Mouse (Mus musculus): ENCODE measurements around the gene Mettl13. TPM values are rescaled to one million over a fixed set of nuclear protein-coding genes. Genes with fewer than 3 reads are reported as not detected.

Mettl13 gene
- polyA plus RNA-seq, 1 experiment from 2014 or later: 9.1 TPM

- WGBS: 60% methylated on average over 2 of the region's 2 CpGs
- Histone ChIP-seq H3K27ac (replicated peaks) (no peak overlapping the region), H3K9ac (ENCODE audit: low read length) (no peak overlapping the region), H3K9me3 (ENCODE audit: control insufficient read depth, low read length) (no peaks in the 10 kb centered on the region; the same call in 1 of the 2 replicates), H3K27me3 (ENCODE audit: control insufficient read depth, insufficient read depth, low read length) (no peaks in the 10 kb centered on the region), H3K4me3 (ENCODE audit: low read depth, low read length) (no peak overlapping the region), H3K4me1 (replicated peaks; ENCODE audit: control insufficient read depth, insufficient read depth) (no peaks in the 10 kb centered on the region), H3K36me3 (ENCODE audit: control insufficient read depth, insufficient read depth, low read length) (no peaks in the 10 kb centered on the region; the same call in 1 of the 2 replicates), H3K4me2 (replicated peaks; ENCODE audit: low read depth) (no peak overlapping the region)
- ATAC-seq (ENCODE audit: low FRiP score, low TSS enrichment): no peak
- TF ChIP-seq CTCF (IDR thresholded peaks at IDR 0.05; ENCODE audit: low read depth) (peak; percentile 52), EP300 (optimal IDR thresholded peaks at IDR 0.05) (no peak)
- no peak for DNase-seq (ENCODE audit: low spot score)
Observed at GRCm38 (mm10) chr1:162529651-162530050, 18.7 kb downstream of the Mettl13 start.

- no peaks in the 10 kb centered on the region for H3K36me3 ChIP-seq (ENCODE audit: control insufficient read depth, insufficient read depth, low read length)
- no peak overlapping the region for H3K9ac ChIP-seq (ENCODE audit: low read length)
- 80% methylated on average over 1 of the region's 1 CpGs for WGBS
- DNase-seq (ENCODE audit: low spot score): no peak
- H3K27me3 ChIP-seq (ENCODE audit: control insufficient read depth, insufficient read depth, low read length): no peaks in the 10 kb centered on the region
- ATAC-seq (ENCODE audit: low FRiP score, low TSS enrichment): no peak
- H3K4me2 ChIP-seq (replicated peaks; ENCODE audit: low read depth): no peak overlapping the region
- no peaks in the 10 kb centered on the region for H3K4me1 ChIP-seq (replicated peaks; ENCODE audit: control insufficient read depth, insufficient read depth)
- H3K27ac ChIP-seq (replicated peaks): no peak overlapping the region
- no peak for TF ChIP-seq CTCF (IDR thresholded peaks at IDR 0.05; ENCODE audit: low read depth)
- no peak overlapping the region for H3K4me3 ChIP-seq (ENCODE audit: low read depth, low read length)
- H3K9me3 ChIP-seq (ENCODE audit: control insufficient read depth, low read length): no peaks in the 10 kb centered on the region
Observed at GRCm38 (mm10) chr1:162515116-162515515, 33.2 kb downstream of the Mettl13 start.

- no peaks in the 10 kb centered on the region for H3K27me3 ChIP-seq (ENCODE audit: control insufficient read depth, insufficient read depth, low read length)
- no peak overlapping the region for H3K4me3 ChIP-seq (ENCODE audit: low read depth, low read length)
- H3K4me2 ChIP-seq (replicated peaks; ENCODE audit: low read depth): no peak overlapping the region
- TF ChIP-seq EP300 (optimal IDR thresholded peaks at IDR 0.05): no peak
- TF ChIP-seq CTCF (IDR thresholded peaks at IDR 0.05; ENCODE audit: low read depth): no peak
- no peak overlapping the region for H3K9ac ChIP-seq (ENCODE audit: low read length)
- no peak overlapping the region for H3K27ac ChIP-seq (replicated peaks)
- H3K36me3 ChIP-seq (ENCODE audit: control insufficient read depth, insufficient read depth, low read length): no peaks in the 10 kb centered on the region
- H3K4me1 ChIP-seq (replicated peaks; ENCODE audit: control insufficient read depth, insufficient read depth): no peaks in the 10 kb centered on the region
- ATAC-seq (ENCODE audit: low FRiP score, low TSS enrichment): no peak
- WGBS: 70% methylated on average over 2 of the region's 2 CpGs
- no peak for DNase-seq (ENCODE audit: low spot score)
- no peaks in the 10 kb centered on the region for H3K9me3 ChIP-seq (ENCODE audit: control insufficient read depth, low read length)
Observed at GRCm38 (mm10) chr1:162510013-162510356, 38.4 kb downstream of the Mettl13 start.

GRCm38 (mm10) chr1:162509329-162510012 lies 38.9 kb downstream of the Mettl13 start:
- no peak overlapping the region for H3K9ac ChIP-seq (ENCODE audit: low read length)
- no peaks in the 10 kb centered on the region for H3K27me3 ChIP-seq (ENCODE audit: control insufficient read depth, insufficient read depth, low read length)
- H3K4me3 ChIP-seq (ENCODE audit: low read depth, low read length): no peak overlapping the region
- H3K4me2 ChIP-seq (replicated peaks; ENCODE audit: low read depth): no peak overlapping the region
- no peak overlapping the region for H3K27ac ChIP-seq (replicated peaks)
- 32% methylated on average over 12 of the region's 12 CpGs for WGBS
- DNase-seq (ENCODE audit: low spot score) (peak; percentile 28), ATAC-seq (ENCODE audit: low FRiP score, low TSS enrichment) (peak; percentile 87; the same call in 1 of the 2 replicates)
- TF ChIP-seq CTCF (IDR thresholded peaks at IDR 0.05; ENCODE audit: low read depth) (no peak), EP300 (optimal IDR thresholded peaks at IDR 0.05) (no peak)
- no peaks in the 10 kb centered on the region for H3K9me3 ChIP-seq (ENCODE audit: control insufficient read depth, low read length)
- H3K36me3 ChIP-seq (ENCODE audit: control insufficient read depth, insufficient read depth, low read length): no peaks in the 10 kb centered on the region
- H3K4me1 ChIP-seq (replicated peaks; ENCODE audit: control insufficient read depth, insufficient read depth): no peaks in the 10 kb centered on the region

DNA sequence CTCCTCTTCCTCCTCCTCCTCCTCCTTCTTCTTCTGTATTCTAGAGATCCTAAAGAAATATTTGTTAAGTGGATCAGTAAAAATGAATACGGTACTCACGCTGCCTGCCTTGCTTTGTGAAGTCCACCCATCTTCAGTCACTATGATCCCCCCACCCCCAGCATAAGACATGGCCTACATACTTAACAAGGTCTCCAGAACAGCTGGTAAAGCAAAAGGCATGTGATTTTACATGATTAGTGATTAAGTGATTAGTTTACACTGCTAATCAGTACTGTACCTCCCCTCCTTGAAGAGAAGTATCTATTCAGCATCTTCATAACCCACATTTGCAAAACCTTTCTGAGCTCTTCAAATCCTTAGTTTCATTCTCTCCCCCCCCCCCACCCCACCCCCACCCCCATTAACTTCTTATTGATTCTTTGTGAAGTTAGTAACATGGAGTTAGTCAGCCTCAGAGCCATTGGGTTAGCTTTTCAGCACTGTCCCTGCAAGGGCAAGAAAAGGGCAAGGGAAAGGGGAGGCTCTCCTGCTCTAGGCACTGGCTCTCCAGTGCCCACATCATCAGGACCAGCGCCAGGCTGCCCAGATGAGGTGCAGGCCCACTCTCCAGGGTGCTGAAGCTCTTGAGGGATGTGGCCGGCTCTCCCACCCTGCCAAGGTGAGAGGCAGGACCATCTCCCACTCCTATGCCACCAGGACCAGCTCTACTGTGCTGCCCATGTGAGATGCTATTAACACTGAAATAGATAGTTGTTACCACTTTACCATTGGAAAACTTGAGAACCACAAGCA lies 39.9 kb downstream of the Mettl13 start:
- WGBS: 79% methylated on average over 4 of the region's 4 CpGs
- no peaks in the 10 kb centered on the region for H3K27me3 ChIP-seq (ENCODE audit: control insufficient read depth, insufficient read depth, low read length)
- H3K9me3 ChIP-seq (ENCODE audit: control insufficient read depth, low read length): no peaks in the 10 kb centered on the region
- H3K4me3 ChIP-seq (ENCODE audit: low read depth, low read length): no peak overlapping the region
- no peak for DNase-seq (ENCODE audit: low spot score)
- H3K4me2 ChIP-seq (replicated peaks; ENCODE audit: low read depth): no peak overlapping the region
- H3K36me3 ChIP-seq (ENCODE audit: control insufficient read depth, insufficient read depth, low read length): no peaks in the 10 kb centered on the region
- H3K4me1 ChIP-seq (replicated peaks; ENCODE audit: control insufficient read depth, insufficient read depth): no peaks in the 10 kb centered on the region
- no peak overlapping the region for H3K9ac ChIP-seq (ENCODE audit: low read length)
- no peak for ATAC-seq (ENCODE audit: low FRiP score, low TSS enrichment)
- H3K27ac ChIP-seq (replicated peaks): no peak overlapping the region
- no peak for TF ChIP-seq CTCF (IDR thresholded peaks at IDR 0.05; ENCODE audit: low read depth)
- TF ChIP-seq EP300 (optimal IDR thresholded peaks at IDR 0.05): no peak

- ATAC-seq (ENCODE audit: low FRiP score, low TSS enrichment) (no peak), DNase-seq (ENCODE audit: low spot score) (no peak)
- Histone ChIP-seq H3K36me3 (ENCODE audit: control insufficient read depth, insufficient read depth, low read length) (no peaks in the 10 kb centered on the region), H3K9ac (ENCODE audit: low read length) (no peak overlapping the region), H3K27me3 (ENCODE audit: control insufficient read depth, insufficient read depth, low read length) (no peaks in the 10 kb centered on the region), H3K4me3 (ENCODE audit: low read depth, low read length) (no peak overlapping the region), H3K4me1 (replicated peaks; ENCODE audit: control insufficient read depth, insufficient read depth) (no peaks in the 10 kb centered on the region), H3K4me2 (replicated peaks; ENCODE audit: low read depth) (no peak overlapping the region), H3K27ac (replicated peaks) (no peak overlapping the region), H3K9me3 (ENCODE audit: control insufficient read depth, low read length) (no peaks in the 10 kb centered on the region)
- 56% methylated on average over 4 of the region's 4 CpGs for WGBS
- TF ChIP-seq EP300 (optimal IDR thresholded peaks at IDR 0.05) (no peak), CTCF (IDR thresholded peaks at IDR 0.05; ENCODE audit: low read depth) (no peak)
Observed at GRCm38 (mm10) chr1:162506516-162506915, 41.8 kb downstream of the Mettl13 start.
